Mouse (Mus musculus) kidney, embryonic 15.5 days (tissue): Measurements from ENCODE around the gene Kprp. TPM values are rescaled to one million over a fixed set of nuclear protein-coding genes. Genes with fewer than 3 reads are reported as not detected.
"Not testable (repeated sequence)": the region's sequence is repeated elsewhere in the genome, so short reads cannot be mapped to it uniquely, and the experiment has no call there.

Experiments used
- ATAC-seq: fragments of 200-750 bp; cut with Nextera tagmentation; replicated peaks from 2 replicates; pipeline ENCODE4 v1.8.0; 2017; ENCODE audit warnings: moderate TSS enrichment; ENCODE audit not compliant: low FRiP score
- H3K27ac ChIP-seq: fragments of 300-500 bp; sonication (generic); 2 replicates; pipeline ENCODE4 v1.5.1; 2015; ENCODE audit warnings: mild to moderate bottlenecking, inconsistent platforms
- H3K27me3 ChIP-seq: fragments of 300-500 bp; sonication (generic); 2 replicates; pipeline ENCODE4 v1.6.1; 2015; ENCODE audit warnings: inconsistent platforms
- H3K36me3 ChIP-seq: fragments of 300-500 bp; sonication (generic); 2 replicates; pipeline ENCODE4 v1.6.1; 2015; ENCODE audit warnings: inconsistent platforms
- H3K4me1 ChIP-seq: fragments of 300-500 bp; sonication (generic); 2 replicates; pipeline ENCODE4 v1.6.1; 2015; ENCODE audit warnings: inconsistent platforms
- H3K4me2 ChIP-seq: fragments of 300-500 bp; sonication (generic); 2 replicates; pipeline ENCODE4 v1.6.1; 2015; ENCODE audit warnings: moderate library complexity, mild to moderate bottlenecking, inconsistent platforms
- H3K4me3 ChIP-seq: fragments of 300-500 bp; sonication (generic); replicated peaks from 2 replicates; pipeline ENCODE4 v1.5.1; 2015; ENCODE audit warnings: mild to moderate bottlenecking, inconsistent platforms
- H3K9ac ChIP-seq: fragments of 300-500 bp; sonication (generic); 2 replicates; pipeline ENCODE4 v1.6.1; 2015; ENCODE audit warnings: mild to moderate bottlenecking, inconsistent platforms
- H3K9me3 ChIP-seq: fragments of 300-500 bp; sonication (generic); replicated peaks from 2 replicates; pipeline ENCODE4 v1.6.1; 2016; ENCODE audit warnings: inconsistent platforms
- WGBS: fragments of 180-500 bp; shearing (Covaris S2); methylation state at CpG from one replicate; pipeline ENCODE4 v1.1.7; 2015; ENCODE audit warnings: mixed read lengths; 5-methylcytosine and 5-hydroxymethylcytosine counted together
- polyA plus RNA-seq: library from polyadenylated mRNA; unstranded; fragments of >200 nt; fragmentation: Nextera tagmentation; extraction: Ambion mirVana; gene quantifications from 2 replicates; pipeline ENCODE4 v1.2.1, GENCODE M21; 2015

Gene Kprp
- not detected in 2 replicates for polyA plus RNA-seq

GRCm38 (mm10) chr3:92827108-92827507, at the start of gene Kprp:
Gene Kprp, minus strand, starts transcription at chr3:92827247.
- ATAC-seq: no peak
- H3K4me3 ChIP-seq: no peak within 1 kb of the TSS
- H3K4me2 ChIP-seq: no peak within 1 kb of the TSS
- no peaks in the 10 kb centered on the region for H3K36me3 ChIP-seq
- H3K27ac ChIP-seq: no peak within 1 kb of the TSS
- 50% methylated on average over 1 of the region's 1 CpGs for WGBS
- H3K9ac ChIP-seq: no peak within 1 kb of the TSS
- H3K4me1 ChIP-seq: no peaks in the 10 kb centered on the region
- no peaks in the 10 kb centered on the region for H3K27me3 ChIP-seq
- no peaks in the 10 kb centered on the region for H3K9me3 ChIP-seq

GRCm38 (mm10) chr3:92874180-92874579, 47.1 kb upstream of the Kprp start:
- Histone ChIP-seq H3K4me2 (no peak overlapping the region), H3K9me3 (no peaks in the 10 kb centered on the region), H3K27ac (no peak overlapping the region), H3K4me1 (no peaks in the 10 kb centered on the region), H3K36me3 (no peaks in the 10 kb centered on the region), H3K9ac (no peak overlapping the region), H3K27me3 (no peaks in the 10 kb centered on the region), H3K4me3 (no peak overlapping the region)
- no peak for ATAC-seq
- WGBS: 91% methylated on average over 3 of the region's 3 CpGs

- Histone ChIP-seq H3K27ac (no peak within 1 kb of the TSS), H3K36me3 (no peaks in the 10 kb centered on the region), H3K27me3 (no peaks in the 10 kb centered on the region), H3K4me1 (no peaks in the 10 kb centered on the region), H3K9ac (no peak within 1 kb of the TSS), H3K4me2 (no peak within 1 kb of the TSS), H3K9me3 (no peaks in the 10 kb centered on the region), H3K4me3 (no peak within 1 kb of the TSS)
- WGBS: 62% methylated on average over 4 of the region's 4 CpGs
- ATAC-seq: no peak
These were observed 43.1 kb upstream of the Kprp start, which contains the start of gene 2310050C09Rik for GRCm38 (mm10) chr3:92870116-92870515. Gene 2310050C09Rik, minus strand, starts transcription at chr3:92870216.

- H3K27ac ChIP-seq: no peak within 1 kb of the TSS
- no peaks in the 10 kb centered on the region for H3K4me1 ChIP-seq
- ATAC-seq: no peak
- no peaks in the 10 kb centered on the region for H3K27me3 ChIP-seq
- WGBS: 88% methylated on average over 3 of the region's 3 CpGs
- no peak within 1 kb of the TSS for H3K4me2 ChIP-seq
- H3K36me3 ChIP-seq: no peaks in the 10 kb centered on the region
- no peak within 1 kb of the TSS for H3K4me3 ChIP-seq
- H3K9ac ChIP-seq: no peak within 1 kb of the TSS
- H3K9me3 ChIP-seq: no peaks in the 10 kb centered on the region
These were observed 24.1 kb upstream of the Kprp start, which contains the start of gene Lce1l for GRCm38 (mm10) chr3:92851186-92851585. Gene Lce1l, minus strand, starts transcription at chr3:92851286.

GRCm38 (mm10) chr3:92825808-92826207, 1.2 kb downstream of the Kprp start:
- Histone ChIP-seq H3K4me2 (no peak overlapping the region), H3K36me3 (no peaks in the 10 kb centered on the region), H3K4me1 (no peaks in the 10 kb centered on the region), H3K4me3 (no peak overlapping the region), H3K9ac (no peak overlapping the region), H3K27me3 (no peaks in the 10 kb centered on the region), H3K9me3 (no peaks in the 10 kb centered on the region), H3K27ac (no peak overlapping the region)
- WGBS: 29% methylated on average over 1 of the region's 1 CpGs
- no peak for ATAC-seq

- H3K9me3 ChIP-seq, H3K27me3 ChIP-seq, H3K4me1 ChIP-seq, H3K9ac ChIP-seq, H3K36me3 ChIP-seq, H3K4me3 ChIP-seq, H3K27ac ChIP-seq, H3K4me2 ChIP-seq, ATAC-seq: not testable (repeated sequence)
- WGBS: 91% methylated on average over 2 of the region's 2 CpGs
These were observed 11.0 kb downstream of the Kprp start for GRCm38 (mm10) chr3:92816036-92816435.

GRCm38 (mm10) chr3:92815581-92815980, 11.5 kb downstream of the Kprp start:
- Histone ChIP-seq H3K4me1 (no peaks in the 10 kb centered on the region), H3K27me3 (no peaks in the 10 kb centered on the region), H3K27ac (no peak overlapping the region), H3K9ac (no peak overlapping the region), H3K9me3 (no peaks in the 10 kb centered on the region), H3K4me3 (no peak overlapping the region), H3K4me2 (no peak overlapping the region), H3K36me3 (no peaks in the 10 kb centered on the region)
- no peak for ATAC-seq
- WGBS: 91% methylated on average over 3 of the region's 3 CpGs

GRCm38 (mm10) chr3:92807791-92808190, 19.3 kb downstream of the Kprp start, which contains the start of gene Lce1k:
Gene Lce1k, minus strand, starts transcription at chr3:92807891.
- H3K36me3 ChIP-seq: no peaks in the 10 kb centered on the region
- H3K4me2 ChIP-seq: no peak within 1 kb of the TSS
- no peaks in the 10 kb centered on the region for H3K9me3 ChIP-seq
- no peak for ATAC-seq
- no peak within 1 kb of the TSS for H3K9ac ChIP-seq
- H3K4me3 ChIP-seq: no peak within 1 kb of the TSS
- no peak within 1 kb of the TSS for H3K27ac ChIP-seq
- no peaks in the 10 kb centered on the region for H3K27me3 ChIP-seq
- no peaks in the 10 kb centered on the region for H3K4me1 ChIP-seq

GRCm38 (mm10) chr3:92790414-92790813, 36.6 kb downstream of the Kprp start, which contains the start of gene Lce1j:
Gene Lce1j, minus strand, starts transcription at chr3:92790514.
- Histone ChIP-seq H3K4me2 (no peak within 1 kb of the TSS), H3K9ac (no peak within 1 kb of the TSS), H3K4me1 (no peaks in the 10 kb centered on the region), H3K36me3 (no peaks in the 10 kb centered on the region), H3K9me3 (no peaks in the 10 kb centered on the region), H3K27me3 (no peaks in the 10 kb centered on the region), H3K27ac (no peak within 1 kb of the TSS), H3K4me3 (no peak within 1 kb of the TSS)
- 93% methylated on average over 1 of the region's 1 CpGs for WGBS
- ATAC-seq: no peak

GRCm38 (mm10) chr3:92778799-92779198, 48.2 kb downstream of the Kprp start, which contains the start of gene Lce1i:
Gene Lce1i, minus strand, starts transcription at chr3:92778899.
- no peak within 1 kb of the TSS for H3K9ac ChIP-seq
- no peak within 1 kb of the TSS for H3K4me2 ChIP-seq
- ATAC-seq: no peak
- no peaks in the 10 kb centered on the region for H3K27me3 ChIP-seq
- no peaks in the 10 kb centered on the region for H3K36me3 ChIP-seq
- H3K27ac ChIP-seq: no peak within 1 kb of the TSS
- no peak within 1 kb of the TSS for H3K4me3 ChIP-seq
- WGBS: 84% methylated on average over 1 of the region's 1 CpGs
- H3K4me1 ChIP-seq: no peaks in the 10 kb centered on the region
- H3K9me3 ChIP-seq: no peaks in the 10 kb centered on the region

Other genes starting within 250 kb of the Kprp start
- gene Smcp, start 238.2 kb downstream of the Kprp start, polyA plus RNA-seq: not detected in 2 replicates
- gene 2210017I01Rik, start 219.8 kb downstream of the Kprp start, polyA plus RNA-seq: not detected in 2 replicates
- gene Lce6a, start 205.6 kb downstream of the Kprp start, polyA plus RNA-seq: not detected in 2 replicates
- not detected in 2 replicates for gene Lce1a1, start 178.9 kb downstream of the Kprp start, polyA plus RNA-seq
- not detected in 2 replicates for gene Lce1b, start 170.3 kb downstream of the Kprp start, polyA plus RNA-seq
- not detected in 2 replicates for gene Lce1a2, start 156.9 kb downstream of the Kprp start, polyA plus RNA-seq
- not detected in 2 replicates for gene Lce1c, start 148.0 kb downstream of the Kprp start, polyA plus RNA-seq
- gene Lce1d, start 140.0 kb downstream of the Kprp start, polyA plus RNA-seq: not detected in 2 replicates
- gene Lce1e, start 118.2 kb downstream of the Kprp start, polyA plus RNA-seq: not detected in 2 replicates
- gene Lce1f, start 106.9 kb downstream of the Kprp start, polyA plus RNA-seq: not detected in 2 replicates
- gene Gm38119, start 88.2 kb downstream of the Kprp start, polyA plus RNA-seq: not detected in 2 replicates
- not detected in 2 replicates for gene Lce1g, start 74.9 kb downstream of the Kprp start, polyA plus RNA-seq
- not detected in 2 replicates for gene Lce1h, start 62.2 kb downstream of the Kprp start, polyA plus RNA-seq
- not detected in 2 replicates for gene Lce1i, start 48.3 kb downstream of the Kprp start, polyA plus RNA-seq
- not detected in 2 replicates for gene Lce1j, start 36.7 kb downstream of the Kprp start, polyA plus RNA-seq
- not detected in 2 replicates for gene Lce1k, start 19.4 kb downstream of the Kprp start, polyA plus RNA-seq
- not detected in 2 replicates for gene Lce1l, start 24.0 kb upstream of the Kprp start, polyA plus RNA-seq
- not detected in 2 replicates for gene 2310050C09Rik, start 43.0 kb upstream of the Kprp start, polyA plus RNA-seq
- gene Lce3a, start 99.0 kb upstream of the Kprp start, polyA plus RNA-seq: not detected in 2 replicates
- not detected in 2 replicates for gene Lce3b, start 105.7 kb upstream of the Kprp start, polyA plus RNA-seq
- not detected in 2 replicates for gene Lce3c, start 117.2 kb upstream of the Kprp start, polyA plus RNA-seq
- not detected in 2 replicates for gene Lce3d, start 130.1 kb upstream of the Kprp start, polyA plus RNA-seq
- not detected in 2 replicates for gene Lce3e, start 139.8 kb upstream of the Kprp start, polyA plus RNA-seq
- gene Lce3f, start 165.0 kb upstream of the Kprp start, polyA plus RNA-seq: not detected in 2 replicates
- 0.45 and 0.64 TPM in 2 replicates for gene Crct1, start 188.4 kb upstream of the Kprp start, polyA plus RNA-seq
- not detected in 2 replicates for gene Lce1m, start 191.8 kb upstream of the Kprp start, polyA plus RNA-seq
- gene Gm4858, start 241.6 kb upstream of the Kprp start, polyA plus RNA-seq: 0.22 TPM in 1 of 2 replicates, not detected in the other